Mouse (Mus musculus) lung, postnatal 10 days (tissue): ENCODE measurements at regions not wholly inside any gene's neighbourhood (a gene's known extent, or its start where the extent isn't known, plus 50 kb on each side); places are given as distances from the start of the nearest gene placed in this dataset.

ENCODE experiments used
- DNase-seq: peaks from one replicate; pipeline ENCODE4 v3.0.0; 2021

- DNase-seq, result no peak
Measured at GRCm38 (mm10) chr13:52017598-52018190, 171.2 kb downstream of the Gadd45g start.

GRCm38 (mm10) chr13:52019647-52020046, 173.2 kb downstream of the Gadd45g start:
- DNase-seq, result no peak

- DNase-seq, result no peak
Measured at GRCm38 (mm10) chr13:52021150-52021549, 174.7 kb downstream of the Gadd45g start.

- no peak for DNase-seq
Measured at GRCm38 (mm10) chr13:52021828-52022227, 175.3 kb downstream of the Gadd45g start.

GRCm38 (mm10) chr13:52022529-52022928, 176.1 kb downstream of the Gadd45g start:
- no peak for DNase-seq

- DNase-seq, result peak; percentile 87
Measured at GRCm38 (mm10) chr13:52024349-52024748, 177.9 kb downstream of the Gadd45g start.

GRCm38 (mm10) chr13:52024832-52025481, 178.5 kb downstream of the Gadd45g start:
- DNase-seq, result peak; percentile 68

- peak; percentile 32 for DNase-seq
Measured at GRCm38 (mm10) chr13:52025482-52025848, 179.0 kb downstream of the Gadd45g start.

- no peak for DNase-seq
Measured at GRCm38 (mm10) chr13:52026291-52026690, 179.8 kb downstream of the Gadd45g start.

GRCm38 (mm10) chr13:52029868-52030422, 183.5 kb downstream of the Gadd45g start:
- no peak for DNase-seq

GRCm38 (mm10) chr13:52031465-52031864, 185.0 kb downstream of the Gadd45g start:
- no peak for DNase-seq

- DNase-seq, result no peak
Measured at GRCm38 (mm10) chr13:52035731-52036130, 189.3 kb downstream of the Gadd45g start.

- DNase-seq, result no peak
Measured at GRCm38 (mm10) chr13:52036351-52036750, 189.9 kb downstream of the Gadd45g start.

GRCm38 (mm10) chr13:52037218-52037617, 190.7 kb downstream of the Gadd45g start:
- DNase-seq, result no peak

- DNase-seq, result peak; percentile 79
Measured at GRCm38 (mm10) chr13:52041467-52042421, 195.3 kb downstream of the Gadd45g start.

- DNase-seq, result no peak
Measured at GRCm38 (mm10) chr13:52042867-52043266, 196.4 kb downstream of the Gadd45g start.

- DNase-seq, result no peak
Measured at GRCm38 (mm10) chr13:52043916-52044315, 197.4 kb downstream of the Gadd45g start.

GRCm38 (mm10) chr13:52045349-52045748, 198.9 kb downstream of the Gadd45g start:
- DNase-seq, result no peak

GRCm38 (mm10) chr13:52046020-52046419, 199.5 kb downstream of the Gadd45g start:
- no peak for DNase-seq

GRCm38 (mm10) chr13:52046700-52047099, 200.2 kb downstream of the Gadd45g start:
- DNase-seq, result peak; percentile 41

- DNase-seq, result no peak
Measured at GRCm38 (mm10) chr13:52047937-52048336, 201.5 kb downstream of the Gadd45g start.

GRCm38 (mm10) chr13:52048777-52049176, 202.3 kb downstream of the Gadd45g start:
- DNase-seq, result no peak

GRCm38 (mm10) chr13:52049249-52049648, 202.8 kb downstream of the Gadd45g start:
- DNase-seq, result no peak
